Mouse (Mus musculus) hindbrain, embryonic 10.5 days (tissue): ENCODE results near the gene Gm5127. TPM values are rescaled to one million over a fixed set of nuclear protein-coding genes. Genes with fewer than 3 reads are reported as not detected.
A peak's percentile ranks its signal among the peaks of the same experiment; 100 is the strongest.

Experiments used
- DNase-seq: peaks from one replicate; pipeline ENCODE4 v3.0.0-alpha.2; 2017; ENCODE audit warnings: low spot score
- H3K27ac ChIP-seq: fragments of 300-500 bp; sonication (generic); 2 replicates; pipeline ENCODE4 v1.5.1; 2016; ENCODE audit warnings: mild to moderate bottlenecking, moderate library complexity
- H3K27me3 ChIP-seq: fragments of 300-500 bp; sonication (generic); 2 replicates; pipeline ENCODE4 v1.6.1; 2016; ENCODE audit warnings: mild to moderate bottlenecking; ENCODE audit not compliant: poor library complexity, insufficient read depth, severe bottlenecking
- H3K36me3 ChIP-seq: fragments of 300-500 bp; sonication (generic); 2 replicates; pipeline ENCODE4 v1.6.1; 2016; ENCODE audit warnings: mild to moderate bottlenecking, moderate library complexity
- H3K4me1 ChIP-seq: fragments of 300-500 bp; sonication (generic); replicated peaks from 2 replicates; pipeline ENCODE4 v1.6.1; 2016; ENCODE audit warnings: mild to moderate bottlenecking
- H3K4me3 ChIP-seq: fragments of 300-500 bp; sonication (generic); 2 replicates; pipeline ENCODE4 v1.5.1; 2016; ENCODE audit warnings: mild to moderate bottlenecking, moderate library complexity
- H3K9me3 ChIP-seq: fragments of 300-500 bp; sonication (generic); 2 replicates; pipeline ENCODE4 v1.6.1; 2016; ENCODE audit warnings: mild to moderate bottlenecking, moderate library complexity
- WGBS: fragments of 180-500 bp; shearing (Covaris S2); methylation state at CpG from one replicate; pipeline ENCODE4 v1.1.7; 2016; 5-methylcytosine and 5-hydroxymethylcytosine counted together
- polyA plus RNA-seq: library from polyadenylated mRNA; unstranded; fragments of >200 nt; fragmentation: Nextera tagmentation; extraction: Ambion mirVana; gene quantifications from 2 replicates; pipeline ENCODE4 v1.2.1, GENCODE M21; 2016

The Gm5127 gene
- polyA plus RNA-seq, 1 experiment from 2014 or later = 4.1 TPM

GRCm38 (mm10) chrX:106634799-106635541 lies 52.0 kb downstream of the Gm5127 start:
- Histone ChIP-seq H3K4me1 (no peaks in the 10 kb centered on the region), H3K9me3 (no peaks in the 10 kb centered on the region), H3K27ac (no peak overlapping the region), H3K27me3 (no peaks in the 10 kb centered on the region; the same call in 1 of the 2 replicates), H3K4me3 (no peak overlapping the region), H3K36me3 (no peaks in the 10 kb centered on the region)
- WGBS = 87% methylated on average over 3 of the region's 3 CpGs
- DNase-seq = no peak

- Histone ChIP-seq H3K27me3 (no peaks in the 10 kb centered on the region), H3K4me3 (no peak overlapping the region), H3K27ac (no peak overlapping the region), H3K9me3 (no peaks in the 10 kb centered on the region), H3K4me1 (no peaks in the 10 kb centered on the region), H3K36me3 (no peaks in the 10 kb centered on the region)
- no peak for DNase-seq
Observed at GRCm38 (mm10) chrX:106662101-106662500, 79.1 kb downstream of the Gm5127 start.

GRCm38 (mm10) chrX:106704590-106704989 lies 121.6 kb downstream of the Gm5127 start:
- Histone ChIP-seq H3K27ac (no peak overlapping the region), H3K4me1 (no peaks in the 10 kb centered on the region), H3K9me3 (no peaks in the 10 kb centered on the region), H3K4me3 (no peak overlapping the region), H3K36me3 (no peaks in the 10 kb centered on the region), H3K27me3 (no peaks in the 10 kb centered on the region)
- DNase-seq = no peak
- WGBS = 89% methylated on average over 3 of the region's 3 CpGs

GRCm38 (mm10) chrX:106717160-106717559 lies 134.2 kb downstream of the Gm5127 start:
- DNase-seq = peak; percentile 4
- Histone ChIP-seq H3K9me3 (no peaks in the 10 kb centered on the region), H3K36me3 (no peaks in the 10 kb centered on the region), H3K4me3 (no peak overlapping the region), H3K27ac (no peak overlapping the region), H3K4me1 (no peaks in the 10 kb centered on the region), H3K27me3 (no peaks in the 10 kb centered on the region)
- 33% methylated on average over 2 of the region's 2 CpGs for WGBS

GRCm38 (mm10) chrX:106742241-106742640 lies 159.3 kb downstream of the Gm5127 start:
- DNase-seq = no peak
- H3K4me1 ChIP-seq = no peaks in the 10 kb centered on the region
- H3K27me3 ChIP-seq = no peaks in the 10 kb centered on the region

GRCm38 (mm10) chrX:106755272-106755671 lies 172.3 kb downstream of the Gm5127 start:
- Histone ChIP-seq H3K4me3 (no peak overlapping the region), H3K36me3 (no peaks in the 10 kb centered on the region), H3K9me3 (no peaks in the 10 kb centered on the region), H3K27me3 (no peaks in the 10 kb centered on the region), H3K27ac (no peak overlapping the region), H3K4me1 (no peaks in the 10 kb centered on the region)
- DNase-seq = no peak
- 79% methylated on average over 1 of the region's 1 CpGs for WGBS

More at GRCm38 (mm10) chrX:106742241-106742640, 159.3 kb downstream of the Gm5127 start:
- no peak overlapping the region for H3K27ac ChIP-seq
- no peak overlapping the region for H3K4me3 ChIP-seq
- no peaks in the 10 kb centered on the region for H3K36me3 ChIP-seq
- no peaks in the 10 kb centered on the region for H3K9me3 ChIP-seq

Other genes starting within 250 kb of the Gm5127 start
- gene Fndc3c1, start 97.8 kb upstream of the Gm5127 start, polyA plus RNA-seq = 34.3 and 67.3 TPM in 2 replicates
- 1.1 and 1.2 TPM in 2 replicates for gene Cysltr1, start 20.5 kb downstream of the Gm5127 start, polyA plus RNA-seq